Mouse (Mus musculus) c-Kit-positive CD71-positive TER-119-negative erythroid progenitor cells, embryonic 14.5 days (primary cell): ENCODE results near the gene Pde10a.

ENCODE experiments used
- DNase-seq: peaks from one replicate; pipeline ENCODE4 v3.0.0-alpha.2; 2013; ENCODE audit warnings: low read depth

Pde10a gene

DNA sequence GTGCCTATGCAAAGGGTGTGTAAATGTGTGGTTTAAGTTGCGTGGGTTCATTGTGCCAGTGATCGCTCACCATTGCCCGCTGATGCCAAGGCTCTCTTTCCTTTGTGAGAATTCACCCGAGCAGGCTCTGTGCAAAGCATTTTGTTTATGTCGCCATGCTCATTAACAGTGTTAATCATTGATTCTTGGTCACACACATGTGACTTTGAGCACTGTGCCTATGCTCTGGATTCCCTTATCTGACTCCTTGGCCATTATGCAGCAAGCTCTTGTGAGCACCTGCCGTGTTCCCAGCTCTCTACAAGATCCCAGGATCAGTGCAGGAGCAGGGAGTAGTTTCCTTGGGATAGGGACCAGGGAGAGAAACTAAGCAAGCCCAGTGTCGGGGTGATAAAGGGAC, 318.8 kb downstream of the Pde10a start:
- DNase-seq: no peak

DNA sequence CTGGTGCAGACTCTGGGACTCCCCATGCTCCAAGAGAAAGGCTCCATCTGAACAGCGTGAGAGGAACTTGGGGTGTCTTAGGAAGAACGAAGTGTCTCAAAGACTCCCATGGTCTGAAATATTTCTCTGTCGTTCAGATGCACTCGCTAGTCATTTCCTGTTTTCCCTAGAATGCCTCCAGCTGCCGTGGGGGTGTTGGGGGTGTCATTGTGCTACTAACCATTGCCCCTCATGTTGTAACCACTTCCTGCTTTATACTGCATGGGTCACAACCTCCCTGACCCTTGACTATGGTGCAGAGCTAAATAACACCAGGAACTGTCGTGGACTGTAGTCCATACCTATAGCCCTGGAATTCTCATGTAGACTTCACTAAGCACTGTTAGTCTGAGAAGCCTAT, 321.3 kb downstream of the Pde10a start:
- no peak for DNase-seq

DNA sequence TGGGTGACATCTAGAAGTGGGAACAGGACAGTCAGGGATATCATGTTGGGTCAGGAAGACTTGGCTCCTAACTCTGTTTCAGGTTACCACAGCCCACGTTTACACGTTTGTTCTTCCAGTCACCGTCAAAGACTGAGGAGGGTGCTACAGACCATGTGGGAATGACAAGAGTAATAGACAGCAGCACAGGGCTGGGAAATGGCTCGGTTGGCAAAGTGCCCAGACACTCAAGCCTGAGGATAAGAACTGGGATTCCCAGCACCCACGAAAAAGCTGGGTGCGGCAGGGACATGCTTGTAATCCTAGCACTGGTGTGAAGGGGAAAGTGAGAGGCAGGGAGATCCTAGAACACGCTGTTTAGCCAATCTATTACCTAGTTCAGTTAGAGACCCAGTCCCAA, 322.4 kb downstream of the Pde10a start:
- no peak for DNase-seq

DNA sequence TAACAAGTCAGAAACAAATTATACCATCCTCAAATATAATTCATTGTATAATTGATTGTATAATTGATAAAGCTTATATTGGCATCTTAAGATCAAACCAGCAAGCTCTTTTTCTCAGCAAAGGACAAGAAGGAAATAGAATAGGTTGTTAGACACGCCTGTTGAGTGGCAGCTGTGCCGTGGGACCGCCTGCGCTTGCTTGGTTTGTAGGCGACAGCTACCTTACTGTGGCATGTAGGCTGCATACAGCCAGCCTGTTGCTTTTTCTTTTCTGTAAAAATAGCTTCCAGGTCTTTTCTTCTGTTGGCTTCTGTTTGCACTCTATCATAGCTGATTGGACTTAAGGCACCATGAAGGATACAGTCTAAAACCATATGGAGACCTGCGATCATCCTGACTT, 326.7 kb downstream of the Pde10a start:
- DNase-seq: no peak

DNA sequence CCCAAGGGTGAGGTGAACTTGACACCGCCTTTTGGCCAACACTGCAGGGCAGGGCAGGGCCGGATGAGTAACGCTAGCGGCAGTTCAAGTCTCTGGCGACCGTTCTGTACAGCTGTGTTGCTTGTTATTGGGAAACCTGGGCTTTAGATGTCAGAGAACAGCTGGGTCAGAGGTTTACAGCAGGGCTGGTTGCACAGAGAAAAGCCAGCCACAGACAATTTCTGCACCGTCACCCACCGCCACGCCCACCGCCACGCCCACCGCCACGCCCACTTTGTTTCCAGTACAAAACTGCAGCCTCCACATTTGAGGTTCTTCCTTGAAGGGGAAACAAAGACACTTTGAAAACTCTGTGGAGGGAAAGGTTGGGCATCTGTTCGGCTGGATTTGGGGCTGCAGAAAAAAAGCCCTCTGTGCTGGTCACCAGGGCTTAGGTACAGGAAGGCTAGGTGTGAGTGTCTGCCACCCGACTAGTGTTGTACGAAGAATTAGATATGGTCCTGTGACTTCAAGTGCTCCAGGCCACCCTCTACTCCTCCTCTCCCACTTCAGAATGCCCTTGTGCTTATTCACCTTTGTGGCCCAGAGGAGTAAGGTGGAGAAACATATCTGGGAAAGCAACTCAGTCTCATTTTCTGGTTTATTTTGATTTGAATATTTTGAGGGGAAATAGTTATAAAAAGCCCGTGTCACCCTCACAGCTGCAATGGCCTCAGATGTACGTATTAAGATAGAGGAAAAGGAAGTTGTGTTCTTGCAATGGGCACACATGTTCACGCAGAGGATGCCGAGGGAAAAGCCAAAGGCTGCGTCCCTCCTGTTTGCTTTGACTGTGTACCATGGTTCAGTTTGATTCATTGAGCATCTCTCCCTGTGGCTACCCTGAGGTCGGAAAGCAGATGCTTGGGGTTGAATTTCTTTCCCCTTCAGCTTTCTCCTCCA, 331.5 kb downstream of the Pde10a start:
- DNase-seq: peak; percentile 9

DNA sequence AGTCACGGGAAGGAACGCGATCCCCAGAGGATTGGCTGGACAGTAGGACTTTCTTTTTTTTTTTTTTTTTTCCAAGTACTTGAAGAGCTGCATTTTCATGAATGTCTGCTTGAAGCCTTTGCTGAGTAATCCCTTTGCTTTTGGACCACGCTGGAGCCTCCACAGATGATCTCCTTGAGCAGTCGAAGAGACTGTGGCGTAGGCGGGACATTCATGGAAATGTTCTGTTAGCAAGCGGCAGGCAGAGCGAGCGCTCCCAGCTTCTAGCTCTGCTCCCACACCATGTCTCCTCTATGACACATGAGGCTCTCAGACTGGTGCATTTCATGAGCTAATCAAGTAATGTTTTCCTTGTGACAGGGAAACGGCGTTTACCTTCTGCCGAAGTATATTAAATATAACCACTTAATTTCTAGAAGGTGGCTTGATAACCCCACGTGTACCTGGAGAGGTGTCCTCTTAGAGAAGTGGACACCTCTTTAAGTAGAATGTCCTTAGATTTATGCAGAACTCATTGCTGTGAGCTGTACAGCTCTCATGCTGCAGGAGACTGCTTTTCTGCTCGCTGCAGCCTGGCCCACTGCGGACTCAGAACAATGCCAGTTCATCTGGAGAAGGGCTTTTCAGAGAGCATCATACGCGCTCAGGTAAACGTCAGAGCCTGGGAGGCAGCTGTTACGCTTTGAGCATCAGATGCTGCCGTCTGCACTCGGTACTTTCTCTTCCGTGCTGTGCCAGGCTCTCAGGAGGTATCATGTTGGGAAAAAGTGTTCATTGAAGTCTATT, 333.7 kb downstream of the Pde10a start:
- DNase-seq: no peak

DNA sequence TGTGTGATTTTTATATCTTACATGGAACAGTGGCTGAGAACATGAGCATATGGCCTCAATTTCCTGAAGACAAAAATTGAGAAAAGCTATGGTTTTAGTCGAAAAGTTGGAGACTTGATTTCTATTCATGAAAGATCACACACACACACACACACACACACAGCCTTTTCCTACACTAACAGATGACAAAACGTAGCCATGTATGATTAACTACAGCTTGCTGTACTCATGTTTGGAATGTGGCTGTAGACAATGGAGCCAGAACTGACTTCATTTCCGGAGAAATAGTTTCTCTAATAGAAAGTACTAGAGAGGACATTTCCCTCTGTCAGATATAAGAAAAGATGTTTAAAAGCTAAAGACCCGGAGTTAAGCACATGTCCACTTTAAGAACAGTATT, 334.3 kb downstream of the Pde10a start:
- no peak for DNase-seq

DNA sequence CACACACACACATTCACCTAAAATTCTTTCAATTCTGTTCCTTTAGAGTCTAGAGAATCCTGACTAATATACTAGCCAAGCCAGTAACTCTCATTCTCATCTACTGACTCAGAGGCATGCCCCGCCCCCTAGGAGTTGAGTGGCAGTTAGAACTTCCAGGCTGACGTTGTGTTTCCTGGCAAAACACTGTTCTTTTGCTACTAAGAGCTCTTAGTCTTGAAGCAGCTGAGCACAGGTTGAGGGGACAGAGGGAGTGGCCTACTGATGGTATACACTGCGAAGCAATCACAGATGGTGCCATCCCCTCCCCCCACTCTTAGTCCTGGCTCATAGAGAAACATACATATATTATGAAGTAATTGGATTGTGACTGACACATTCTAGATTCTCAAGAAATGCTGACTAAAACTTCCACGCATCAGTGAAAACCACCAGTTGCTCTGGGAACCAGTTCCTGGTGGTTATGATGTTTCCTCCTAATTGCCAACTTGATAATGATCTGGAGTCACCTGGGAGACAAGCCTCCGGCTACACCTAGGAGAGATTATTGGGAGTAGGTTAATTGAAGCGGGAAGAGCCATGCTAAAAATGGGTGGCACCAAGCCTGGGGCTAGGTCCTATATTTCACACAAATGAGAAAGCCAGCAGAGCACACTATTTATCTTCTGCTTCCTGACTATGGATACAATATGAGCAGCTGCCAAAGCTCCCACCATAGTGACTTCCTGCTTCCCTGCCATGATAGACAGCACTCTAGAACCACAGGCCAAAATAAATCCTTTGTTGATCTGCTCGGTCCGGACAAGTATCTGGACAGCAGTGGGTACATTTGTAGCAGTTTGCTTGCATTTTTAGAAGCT, 339.7 kb downstream of the Pde10a start:
- DNase-seq: no peak

DNA sequence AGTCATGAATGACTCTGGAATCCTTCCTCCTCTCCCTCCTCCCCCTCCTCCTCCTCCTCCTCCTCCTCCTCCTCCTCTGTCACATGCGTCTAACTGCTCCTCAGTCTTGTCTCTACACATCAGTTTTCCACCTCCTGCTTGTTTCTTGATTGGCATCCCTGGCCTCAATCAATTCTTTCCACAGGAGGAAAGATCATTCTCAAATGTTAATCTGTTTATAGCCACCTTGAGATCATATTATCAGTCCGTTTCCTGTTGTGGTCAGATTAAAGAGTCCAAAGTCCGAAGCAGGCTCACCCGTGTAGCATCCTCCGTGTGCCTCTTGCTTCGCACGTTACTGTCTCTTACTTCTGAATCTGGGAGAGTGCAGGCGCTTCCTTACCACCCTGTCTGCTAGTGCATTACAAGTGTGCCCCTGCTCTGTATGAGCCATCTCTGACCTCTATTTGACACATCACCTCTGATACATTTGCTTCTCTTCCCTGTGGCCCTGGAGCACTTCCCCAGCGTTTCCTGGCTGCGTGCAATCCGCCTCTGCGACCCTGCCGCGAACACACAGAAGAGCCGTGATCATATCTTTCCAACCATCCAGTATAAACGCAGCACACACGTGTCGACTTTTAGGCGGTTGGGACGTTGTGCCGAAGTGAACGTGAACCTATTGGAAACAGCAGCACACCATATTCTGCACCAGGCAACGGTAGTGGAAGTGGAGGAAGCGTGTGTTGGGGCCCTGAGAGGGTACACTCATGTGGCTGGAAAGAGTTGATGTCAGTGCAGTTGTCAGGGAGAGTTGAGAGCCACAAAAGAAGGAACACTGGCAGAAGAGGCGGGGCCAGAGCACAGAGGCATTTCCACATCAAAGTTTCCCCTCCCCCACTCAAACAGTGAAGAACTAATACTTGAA, 342.4 kb downstream of the Pde10a start:
- DNase-seq: no peak

DNA sequence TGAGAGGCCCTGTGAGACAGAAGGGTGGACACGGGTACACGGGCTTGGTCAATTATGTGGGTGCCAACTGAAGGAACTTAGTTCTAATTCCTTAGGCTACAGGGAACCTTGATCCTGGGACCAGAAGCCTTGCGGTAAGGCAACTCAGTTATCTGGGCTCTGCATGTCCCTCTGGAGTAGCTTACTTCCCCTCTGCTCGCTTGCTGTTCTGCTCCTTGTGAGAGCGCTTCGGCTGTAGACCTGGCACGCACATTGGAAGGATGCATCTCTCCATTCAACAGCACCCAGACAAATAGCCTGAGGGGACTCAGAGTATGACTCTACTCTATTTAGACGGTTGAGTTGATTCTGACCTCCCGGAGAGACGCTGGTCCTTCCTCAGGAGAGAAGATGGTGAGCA, 344.1 kb downstream of the Pde10a start:
- no peak for DNase-seq

DNA sequence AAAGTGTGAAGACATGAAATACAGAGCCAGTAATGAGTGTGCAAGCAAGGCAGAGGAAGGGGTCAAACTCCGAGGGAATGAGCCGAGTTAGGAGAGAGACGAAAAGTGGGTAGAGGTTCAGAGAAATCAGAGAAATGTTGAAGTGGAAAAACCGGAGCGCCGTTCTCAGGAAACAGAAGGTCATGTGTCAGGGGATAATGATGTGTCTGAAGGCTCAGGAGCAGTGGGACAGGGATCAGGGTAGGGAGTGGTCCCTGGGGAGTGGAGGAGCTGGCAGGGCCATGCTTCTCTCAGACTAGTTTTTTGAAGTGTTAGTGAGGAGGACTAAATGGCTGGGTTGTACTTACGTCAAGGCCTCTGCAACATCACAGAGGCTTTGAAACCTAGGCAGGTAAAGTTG, 345.7 kb downstream of the Pde10a start:
- no peak for DNase-seq

DNA sequence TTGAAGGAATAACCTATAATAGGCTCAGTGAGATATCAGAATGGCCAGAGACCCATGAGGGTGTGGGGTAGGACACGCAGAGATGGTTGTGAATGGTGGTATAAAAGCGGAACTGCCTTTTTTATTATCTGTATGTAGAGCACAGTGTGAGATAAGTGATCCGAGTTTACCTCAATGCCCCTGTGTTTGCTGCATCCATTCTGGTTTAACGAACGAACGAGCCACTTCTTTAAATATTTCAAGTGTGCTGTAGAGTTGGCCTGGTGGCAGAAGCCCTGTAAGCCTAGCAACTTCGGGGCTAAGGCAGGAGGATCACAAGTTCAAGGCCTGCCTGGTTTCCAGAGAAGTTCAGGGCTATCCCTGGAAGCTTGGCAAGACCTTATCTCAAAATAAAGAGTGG, 346.2 kb downstream of the Pde10a start:
- no peak for DNase-seq

DNA sequence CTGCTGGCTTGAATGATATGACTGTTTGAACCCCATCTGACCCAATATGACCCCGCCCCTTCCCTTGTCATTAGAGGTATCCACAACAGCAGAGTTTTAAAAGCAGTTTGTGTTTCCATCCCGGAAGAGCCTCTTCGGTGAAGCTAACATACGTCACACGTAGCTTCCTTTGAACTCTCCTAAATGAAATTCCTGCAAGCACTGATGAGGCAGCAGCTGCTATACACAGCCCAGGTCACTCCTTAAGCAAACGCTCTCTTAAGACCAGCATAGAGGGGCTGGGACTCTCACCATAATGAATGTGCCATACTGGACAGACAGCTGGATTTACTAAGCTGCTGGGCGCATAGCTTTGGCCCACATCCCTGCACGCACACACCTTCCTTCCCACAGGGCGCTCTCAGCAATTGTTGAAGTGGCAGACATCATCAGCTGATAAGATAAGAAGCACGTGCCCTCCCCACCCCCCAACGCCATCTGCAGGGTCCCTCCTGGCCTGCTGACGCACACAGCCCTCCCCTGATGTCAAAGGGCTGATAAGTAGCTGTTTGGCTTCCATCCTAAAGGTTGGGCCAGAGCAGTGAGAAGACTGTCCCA, 346.9 kb downstream of the Pde10a start:
- DNase-seq: no peak

DNA sequence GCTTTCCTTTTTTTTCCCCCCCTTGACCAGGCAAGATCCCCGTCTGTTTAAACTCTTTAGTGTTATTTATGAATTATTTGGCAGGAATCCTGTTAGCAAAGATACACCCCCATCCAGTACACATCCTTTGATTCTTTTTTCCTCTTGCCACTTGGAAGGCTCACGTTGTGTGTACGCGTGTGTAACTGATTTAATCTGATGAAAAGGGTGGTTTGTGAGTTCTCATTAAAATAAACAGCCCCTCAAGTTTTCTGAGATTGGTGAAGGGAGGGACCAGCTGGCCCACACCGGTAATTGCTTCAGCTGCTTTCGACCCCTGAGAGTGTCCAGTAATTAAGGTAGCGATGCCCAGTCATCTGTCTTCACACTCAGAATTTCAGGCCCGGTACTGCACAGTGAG, 347.4 kb downstream of the Pde10a start:
- no peak for DNase-seq

DNA sequence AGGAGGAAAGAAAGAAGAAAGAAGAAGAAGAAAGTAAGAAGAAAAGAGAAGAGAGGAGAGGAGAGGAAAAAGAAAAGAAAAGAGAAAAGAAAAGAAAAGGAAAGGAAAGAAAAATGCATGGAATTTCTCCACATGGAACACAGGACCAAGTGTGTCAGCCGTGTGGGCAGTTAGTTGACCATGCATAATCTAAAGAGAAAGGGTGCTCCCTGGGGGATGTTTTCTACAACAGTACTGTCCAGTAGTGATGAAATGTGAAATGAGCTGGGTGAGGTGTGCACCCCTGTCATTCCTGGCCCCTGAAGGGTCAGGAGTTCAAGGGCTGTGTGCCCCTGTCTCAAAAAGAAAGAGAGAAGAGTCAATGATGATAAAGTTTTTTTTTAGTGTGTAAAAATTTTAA, 352.9 kb downstream of the Pde10a start:
- no peak for DNase-seq

DNA sequence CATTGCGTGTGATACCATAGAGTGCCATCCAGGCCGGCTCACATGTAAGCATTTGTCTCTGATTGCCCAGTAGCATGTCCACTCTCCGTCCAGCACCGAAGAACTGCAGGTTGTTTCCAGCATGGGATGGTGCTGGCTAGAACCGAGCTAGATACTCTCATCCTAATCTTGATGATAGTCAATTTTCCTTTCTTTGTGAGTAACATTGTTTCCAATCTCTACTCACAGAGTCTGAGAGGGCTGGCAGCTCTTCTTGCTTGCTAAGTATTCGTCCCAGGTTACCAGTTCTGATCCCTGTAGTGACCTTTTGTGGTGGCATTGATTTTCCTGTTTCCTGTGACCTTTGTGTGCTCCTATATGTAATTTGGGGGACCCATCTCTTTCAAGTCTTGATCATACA, 356.5 kb downstream of the Pde10a start:
- DNase-seq: no peak

DNA sequence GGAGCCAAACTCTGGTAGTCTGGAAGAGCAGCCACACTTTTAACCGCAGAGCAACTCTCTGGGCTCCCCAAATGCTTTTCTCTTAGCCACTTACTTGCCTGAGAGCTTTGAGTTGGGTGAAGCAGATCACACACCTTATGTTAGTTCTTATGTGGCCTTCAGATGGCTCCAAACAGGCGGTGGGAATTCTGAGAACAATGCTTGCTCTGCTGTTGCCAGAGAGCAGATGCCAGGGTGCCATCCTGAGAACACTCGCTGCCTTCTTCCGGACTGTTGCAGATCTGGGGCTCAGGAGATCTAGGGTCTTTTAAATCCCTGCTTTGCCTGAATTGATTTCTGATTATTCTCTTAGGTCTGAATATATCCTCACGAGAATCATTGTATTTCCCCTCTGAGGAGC, 359.5 kb downstream of the Pde10a start:
- DNase-seq: no peak

DNA sequence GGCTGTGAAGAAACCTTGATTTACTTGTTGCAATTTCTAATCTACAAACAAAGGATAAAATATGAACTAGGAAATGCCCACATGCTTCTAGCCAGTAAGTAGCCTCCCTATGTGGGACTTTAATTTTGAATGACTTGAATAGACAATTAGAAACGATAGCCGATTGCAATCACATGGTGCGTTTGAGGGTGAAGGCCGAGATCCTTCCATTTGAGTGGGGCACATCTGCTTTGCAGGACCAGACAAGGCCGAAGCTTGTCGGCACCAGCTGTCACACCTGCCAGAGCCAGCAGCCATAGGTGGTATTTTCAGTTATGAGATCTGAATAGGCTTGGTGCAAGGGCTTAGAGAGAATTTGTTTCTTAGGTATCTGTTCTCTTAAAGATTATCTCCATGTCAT, 360.7 kb downstream of the Pde10a start:
- DNase-seq: no peak

DNA sequence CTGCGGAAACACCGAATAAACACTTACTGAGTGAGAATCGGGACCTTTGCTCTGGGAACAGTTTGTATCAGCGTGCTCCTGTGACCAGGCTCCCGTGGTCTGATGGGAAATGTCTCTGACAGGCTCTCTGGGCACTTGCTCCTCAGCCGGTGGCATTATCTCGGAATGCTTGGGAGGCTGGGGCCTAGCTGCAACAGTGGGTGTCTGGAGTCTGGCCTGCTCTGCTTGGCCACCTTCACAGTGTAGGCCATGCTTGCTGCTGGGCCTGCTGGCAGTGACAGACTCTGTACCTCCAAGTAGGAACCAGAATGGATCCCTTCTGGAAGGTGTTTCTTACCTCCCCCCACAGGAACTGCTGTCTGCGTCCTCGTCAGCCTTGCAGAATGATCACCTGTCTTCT, 362.9 kb downstream of the Pde10a start:
- DNase-seq: no peak

DNA sequence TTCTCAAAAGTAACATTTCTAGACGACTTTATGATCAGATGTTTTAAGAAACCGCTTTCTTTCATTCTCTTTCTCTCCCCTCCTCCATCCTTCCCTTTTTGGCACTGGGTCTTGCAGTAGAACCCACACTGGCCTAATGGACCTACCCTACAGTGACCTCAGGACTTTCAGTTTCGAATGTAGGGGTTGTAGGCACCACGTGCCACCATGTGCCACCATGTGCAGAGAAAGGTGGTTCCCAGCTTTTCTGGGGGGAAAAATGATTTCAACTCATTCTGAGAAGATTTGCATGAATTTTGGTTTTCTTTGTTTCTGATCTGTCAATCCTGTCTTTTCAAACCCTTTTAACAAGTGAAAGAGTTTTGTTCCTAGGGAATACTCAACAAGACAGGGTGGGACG, 363.5 kb downstream of the Pde10a start:
- no peak for DNase-seq
